Mouse (Mus musculus) liver, embryonic 11.5 days (tissue): ENCODE data around the gene Iqsec1. TPM values are rescaled to one million over a fixed set of nuclear protein-coding genes. Genes with fewer than 3 reads are reported as not detected.

Experiments
- ATAC-seq: fragments of 200-750 bp; cut with Nextera tagmentation; replicated peaks from 2 replicates; pipeline ENCODE4 v1.8.0; 2017; ENCODE audit warnings: moderate number of reproducible peaks, mild to moderate bottlenecking, moderate TSS enrichment, moderate library complexity; ENCODE audit not compliant: low FRiP score
- DNase-seq: peaks from one replicate; pipeline ENCODE4 v3.0.0-alpha.2; 2017; ENCODE audit warnings: low spot score
- H3K27ac ChIP-seq: fragments of 300-500 bp; sonication (generic); 2 replicates; pipeline ENCODE4 v1.5.1; 2014; ENCODE audit warnings: mild to moderate bottlenecking, low read depth, low read length, control low read depth
- H3K27me3 ChIP-seq: fragments of 300-500 bp; sonication (generic); replicated peaks from 2 replicates; pipeline ENCODE4 v1.6.1; 2014; ENCODE audit warnings: low read length, mixed read lengths; ENCODE audit not compliant: control insufficient read depth, insufficient read depth
- H3K36me3 ChIP-seq: fragments of 300-500 bp; sonication (generic); 2 replicates; pipeline ENCODE4 v1.6.1; 2014; ENCODE audit warnings: mild to moderate bottlenecking, low read length, moderate library complexity, mixed read lengths; ENCODE audit not compliant: control insufficient read depth, insufficient read depth
- H3K4me1 ChIP-seq: fragments of 300-500 bp; sonication (generic); replicated peaks from 2 replicates; pipeline ENCODE4 v1.6.1; 2014; ENCODE audit warnings: low read length, mixed read lengths; ENCODE audit not compliant: control insufficient read depth, insufficient read depth
- H3K4me2 ChIP-seq: fragments of 300-500 bp; sonication (generic); 2 replicates; pipeline ENCODE4 v1.6.1; 2014; ENCODE audit warnings: mild to moderate bottlenecking, control low read depth, moderate library complexity
- H3K4me3 ChIP-seq: fragments of 300-500 bp; sonication (generic); 2 replicates; pipeline ENCODE4 v1.5.1; 2014; ENCODE audit warnings: low read depth, low read length, control low read depth
- H3K9ac ChIP-seq: fragments of 300-500 bp; sonication (generic); 2 replicates; pipeline ENCODE4 v1.6.1; 2014; ENCODE audit warnings: low read depth, low read length, control low read depth
- H3K9me3 ChIP-seq: fragments of 300-500 bp; sonication (generic); 2 replicates; pipeline ENCODE4 v1.6.1; 2016; ENCODE audit warnings: low read length, inconsistent platforms, mixed read lengths; ENCODE audit not compliant: control insufficient read depth
- WGBS: fragments of 180-500 bp; shearing (Covaris S2); extraction: QIAGEN DNeasy Blood & Tissue Kit; methylation state at CpG from one replicate; pipeline ENCODE4 v1.1.7; 2014; 5-methylcytosine and 5-hydroxymethylcytosine counted together
- polyA plus RNA-seq: library from polyadenylated mRNA; unstranded; fragments of >200 nt; fragmentation: Nextera tagmentation; extraction: Ambion mirVana; gene quantifications from 2 replicates; pipeline ENCODE4 v1.2.1, GENCODE M21; 2014

Gene Iqsec1
- polyA plus RNA-seq, 1 experiment from 2014 or later = 9.1 TPM

DNA sequence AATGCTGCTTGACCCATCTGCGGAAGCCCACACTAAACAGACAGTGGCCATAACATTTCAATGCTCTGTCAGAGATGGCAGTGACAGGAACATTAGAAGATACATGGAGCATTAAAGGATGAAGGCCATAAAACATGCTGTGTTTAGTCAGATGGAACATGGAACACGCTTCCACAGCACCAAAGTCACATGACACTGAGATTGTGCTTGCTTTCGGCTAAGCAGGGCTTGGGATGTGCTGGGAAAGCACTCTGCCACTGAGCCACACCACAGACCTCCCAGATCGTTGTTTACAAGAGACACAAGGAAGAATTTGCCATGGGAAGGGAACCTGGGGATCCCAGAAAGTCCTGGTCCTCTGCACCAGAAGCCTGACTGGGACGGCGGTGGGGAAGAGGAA, 269.1 kb downstream of the Iqsec1 start:
- no peak overlapping the region for H3K27ac ChIP-seq
- no peaks in the 10 kb centered on the region for H3K27me3 ChIP-seq
- H3K4me3 ChIP-seq = no peak overlapping the region
- no peak overlapping the region for H3K9ac ChIP-seq
- WGBS = 82% methylated on average over 6 of the region's 6 CpGs
- H3K4me2 ChIP-seq = no peak overlapping the region
- peaks cover 13% of the 10 kb centered on the region for H3K4me1 ChIP-seq
- no peak for DNase-seq
- no peaks in the 10 kb centered on the region for H3K36me3 ChIP-seq
- no peaks in the 10 kb centered on the region for H3K9me3 ChIP-seq
- no peak for ATAC-seq

DNA sequence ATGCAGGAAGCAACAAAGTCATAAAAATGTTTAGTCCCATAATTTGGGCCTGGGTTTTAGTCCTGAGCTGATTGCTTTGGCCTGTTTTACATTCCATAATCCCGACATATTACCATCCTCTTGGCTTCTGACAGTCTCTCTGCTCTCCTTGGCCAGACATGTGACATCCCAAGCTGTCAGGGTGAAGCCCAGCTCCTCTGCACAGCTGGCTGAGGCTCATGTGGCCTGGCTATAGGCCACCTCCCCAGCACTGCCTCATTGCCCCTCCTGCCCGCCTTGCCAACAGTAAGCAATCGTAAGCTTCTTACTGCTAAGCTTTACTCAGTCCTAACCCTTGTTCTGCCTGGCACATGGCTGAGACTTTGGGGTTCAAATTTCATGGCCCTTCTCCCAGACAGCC, 270.0 kb downstream of the Iqsec1 start:
- Histone ChIP-seq H3K27me3 (no peaks in the 10 kb centered on the region), H3K27ac (no peak overlapping the region), H3K36me3 (no peaks in the 10 kb centered on the region), H3K9ac (no peak overlapping the region), H3K9me3 (no peaks in the 10 kb centered on the region), H3K4me1 (peaks cover 19% of the 10 kb centered on the region), H3K4me3 (no peak overlapping the region), H3K4me2 (no peak overlapping the region)
- DNase-seq (no peak), ATAC-seq (no peak)
- WGBS = 87% methylated on average over 3 of the region's 3 CpGs

DNA sequence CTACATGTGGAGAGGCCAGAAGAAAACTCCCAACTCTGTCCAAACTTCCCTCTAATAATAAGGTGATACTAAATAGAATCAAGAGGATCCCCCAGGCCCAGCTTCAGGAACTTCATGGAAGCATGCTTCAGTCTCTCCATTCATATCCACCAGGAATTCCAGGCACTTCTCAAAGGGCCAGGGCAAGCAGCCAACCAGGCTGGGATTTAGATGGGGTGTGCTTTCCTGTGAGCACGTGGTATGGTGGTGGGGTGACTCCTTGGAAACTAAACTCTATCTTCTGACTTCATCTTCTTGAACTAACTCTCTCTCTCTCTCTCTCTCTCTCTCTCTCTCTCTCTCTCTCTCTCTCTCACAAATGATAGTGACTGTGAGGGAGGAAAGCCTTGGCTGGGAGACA, 270.8 kb downstream of the Iqsec1 start:
- H3K27me3 ChIP-seq = no peaks in the 10 kb centered on the region
- no peak overlapping the region for H3K4me3 ChIP-seq
- ATAC-seq (no peak), DNase-seq (no peak)
- H3K9me3 ChIP-seq = no peaks in the 10 kb centered on the region
- H3K4me1 ChIP-seq = peaks cover 26% of the 10 kb centered on the region
- no peak overlapping the region for H3K4me2 ChIP-seq
- no peak overlapping the region for H3K9ac ChIP-seq
- H3K27ac ChIP-seq = no peak overlapping the region
- 77% methylated on average over 1 of the region's 1 CpGs for WGBS
- H3K36me3 ChIP-seq = no peaks in the 10 kb centered on the region

DNA sequence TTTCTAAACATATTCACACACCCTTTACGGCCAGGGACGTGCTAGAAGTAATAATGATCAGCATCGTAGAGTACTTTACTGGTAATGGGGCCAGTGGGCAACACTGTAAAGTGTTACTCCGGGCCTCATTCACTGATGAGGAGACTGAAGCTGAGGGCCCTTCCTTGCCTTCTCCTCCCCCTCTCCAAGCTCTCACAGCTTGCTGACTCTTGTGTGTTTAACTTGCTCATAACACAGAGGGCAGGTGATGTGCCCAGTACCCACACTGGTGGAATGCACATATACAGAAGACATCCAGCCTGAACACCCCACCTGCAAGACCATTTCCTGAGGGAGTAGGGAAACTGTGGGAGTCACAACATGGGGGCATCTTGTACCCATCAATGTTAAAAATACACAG, 271.6 kb downstream of the Iqsec1 start:
- Histone ChIP-seq H3K36me3 (no peaks in the 10 kb centered on the region), H3K4me3 (peak overlapping the region; percentile 79), H3K4me2 (peak overlapping the region; percentile 67), H3K27me3 (no peaks in the 10 kb centered on the region), H3K27ac (no peak overlapping the region), H3K4me1 (peaks cover 35% of the 10 kb centered on the region), H3K9me3 (no peaks in the 10 kb centered on the region), H3K9ac (no peak overlapping the region)
- DNase-seq (no peak), ATAC-seq (no peak)
- 40% methylated on average over 4 of the region's 4 CpGs for WGBS

DNA sequence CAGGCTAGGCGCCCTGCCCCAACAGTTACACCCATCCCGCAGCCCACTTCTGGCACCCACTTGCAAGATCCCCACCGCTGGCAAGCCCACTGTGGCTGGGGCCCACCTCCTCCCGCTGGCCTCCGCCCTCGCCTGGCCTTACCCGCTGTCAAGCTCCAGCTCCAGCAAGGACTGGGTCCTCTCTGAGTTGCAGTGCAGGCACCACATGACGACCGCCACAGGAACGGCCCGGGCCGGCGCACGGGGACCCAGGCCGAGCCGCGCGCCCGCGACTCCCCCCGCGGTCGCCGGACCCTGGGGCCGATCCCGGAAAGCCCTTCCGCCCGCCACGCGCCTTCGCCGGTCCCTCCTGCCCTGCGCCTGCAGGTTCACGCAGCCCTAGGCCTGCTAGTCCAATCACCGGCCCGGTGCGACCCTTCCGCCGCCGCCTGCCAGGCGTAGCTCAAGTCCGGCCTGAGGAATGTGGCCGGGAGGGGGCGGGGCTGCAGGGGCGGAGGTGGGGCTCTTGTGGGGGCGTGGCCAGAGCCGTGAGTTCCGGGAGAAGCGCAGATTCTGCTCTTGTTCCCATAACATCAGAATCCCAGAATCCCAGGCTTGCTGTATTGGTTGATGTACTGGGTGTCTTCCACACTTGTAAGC, 272.3 kb downstream of the Iqsec1 start:
- peak overlapping the region; percentile 79 for H3K4me3 ChIP-seq
- peak overlapping the region; percentile 70 for H3K27ac ChIP-seq
- peaks cover 42% of the 10 kb centered on the region for H3K4me1 ChIP-seq
- peak overlapping the region; percentile 80 for H3K9ac ChIP-seq
- no peaks in the 10 kb centered on the region for H3K9me3 ChIP-seq
- WGBS = under 1% methylated on average over 49 of the region's 49 CpGs
- H3K36me3 ChIP-seq = no peaks in the 10 kb centered on the region
- DNase-seq (peak; percentile 82), ATAC-seq (peak; percentile 82)
- H3K4me2 ChIP-seq = peak overlapping the region; percentile 67
- no peaks in the 10 kb centered on the region for H3K27me3 ChIP-seq

DNA sequence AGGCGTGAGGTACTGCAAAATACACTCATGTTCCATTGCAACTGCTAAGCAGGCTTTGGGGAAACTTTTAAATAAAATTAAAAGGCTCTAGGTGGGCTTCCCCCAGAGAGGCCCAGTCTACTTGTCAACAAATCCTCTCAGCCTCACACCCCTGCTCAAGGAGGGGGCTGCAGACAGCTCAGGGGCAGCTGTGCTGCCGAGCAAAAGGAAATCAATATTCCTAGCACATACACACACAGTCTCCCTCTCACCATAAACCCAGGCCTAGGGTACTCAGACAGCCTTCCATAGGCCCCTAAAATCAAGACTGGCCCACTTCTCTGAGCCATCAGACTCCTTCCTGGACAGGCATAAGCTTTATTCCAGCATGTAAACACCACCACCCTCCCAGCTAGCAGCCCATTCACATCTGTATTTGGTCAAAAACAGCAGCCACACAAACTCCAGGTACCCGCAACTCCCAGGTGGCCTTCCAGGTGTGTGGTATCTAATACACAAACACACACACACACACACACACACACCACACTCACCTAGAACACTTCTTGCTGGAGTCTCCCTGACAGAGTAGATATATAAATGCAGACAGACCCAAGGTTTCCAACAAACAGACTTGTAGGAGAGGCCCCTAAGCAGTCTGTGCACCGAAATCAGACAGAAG, 273.1 kb downstream of the Iqsec1 start:
- H3K36me3 ChIP-seq = no peaks in the 10 kb centered on the region
- H3K4me1 ChIP-seq = peaks cover 50% of the 10 kb centered on the region
- peak overlapping the region; percentile 80 for H3K9ac ChIP-seq
- peak overlapping the region; percentile 79 for H3K4me3 ChIP-seq
- ATAC-seq (peak; percentile 23), DNase-seq (no peak)
- H3K27ac ChIP-seq = peak overlapping the region; percentile 70
- H3K27me3 ChIP-seq = no peaks in the 10 kb centered on the region
- peak overlapping the region; percentile 67 for H3K4me2 ChIP-seq
- no peaks in the 10 kb centered on the region for H3K9me3 ChIP-seq
- 52% methylated on average over 4 of the region's 4 CpGs for WGBS

DNA sequence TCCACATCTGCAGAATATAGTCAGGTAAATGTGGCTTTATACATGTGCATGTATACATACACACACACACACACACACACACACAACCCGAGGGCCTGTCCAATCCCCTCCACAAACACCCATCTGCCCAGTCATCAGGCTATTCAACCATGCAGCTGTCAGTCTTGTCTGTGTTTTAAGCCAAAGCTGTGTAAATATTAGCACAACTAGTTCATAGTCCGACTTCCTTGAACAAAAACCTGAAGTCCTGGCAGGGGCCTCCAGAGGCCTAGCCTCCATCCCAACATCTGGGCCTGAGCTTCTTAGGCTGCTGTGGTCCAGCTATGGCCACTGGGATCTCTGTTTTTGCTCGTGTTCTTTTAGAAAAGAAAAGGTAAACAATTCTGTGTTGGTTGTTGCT, 274.8 kb downstream of the Iqsec1 start:
- ATAC-seq (no peak), DNase-seq (no peak)
- H3K4me1 ChIP-seq = peaks cover 61% of the 10 kb centered on the region
- no peaks in the 10 kb centered on the region for H3K27me3 ChIP-seq
- H3K36me3 ChIP-seq = no peaks in the 10 kb centered on the region
- no peak overlapping the region for H3K9ac ChIP-seq
- peak overlapping the region; percentile 45; the same call in 1 of the 2 replicates for H3K27ac ChIP-seq
- H3K4me3 ChIP-seq = no peak overlapping the region
- WGBS = 69% methylated on average over 3 of the region's 3 CpGs
- H3K9me3 ChIP-seq = no peaks in the 10 kb centered on the region
- H3K4me2 ChIP-seq = peak overlapping the region; percentile 22; the same call in 1 of the 2 replicates

DNA sequence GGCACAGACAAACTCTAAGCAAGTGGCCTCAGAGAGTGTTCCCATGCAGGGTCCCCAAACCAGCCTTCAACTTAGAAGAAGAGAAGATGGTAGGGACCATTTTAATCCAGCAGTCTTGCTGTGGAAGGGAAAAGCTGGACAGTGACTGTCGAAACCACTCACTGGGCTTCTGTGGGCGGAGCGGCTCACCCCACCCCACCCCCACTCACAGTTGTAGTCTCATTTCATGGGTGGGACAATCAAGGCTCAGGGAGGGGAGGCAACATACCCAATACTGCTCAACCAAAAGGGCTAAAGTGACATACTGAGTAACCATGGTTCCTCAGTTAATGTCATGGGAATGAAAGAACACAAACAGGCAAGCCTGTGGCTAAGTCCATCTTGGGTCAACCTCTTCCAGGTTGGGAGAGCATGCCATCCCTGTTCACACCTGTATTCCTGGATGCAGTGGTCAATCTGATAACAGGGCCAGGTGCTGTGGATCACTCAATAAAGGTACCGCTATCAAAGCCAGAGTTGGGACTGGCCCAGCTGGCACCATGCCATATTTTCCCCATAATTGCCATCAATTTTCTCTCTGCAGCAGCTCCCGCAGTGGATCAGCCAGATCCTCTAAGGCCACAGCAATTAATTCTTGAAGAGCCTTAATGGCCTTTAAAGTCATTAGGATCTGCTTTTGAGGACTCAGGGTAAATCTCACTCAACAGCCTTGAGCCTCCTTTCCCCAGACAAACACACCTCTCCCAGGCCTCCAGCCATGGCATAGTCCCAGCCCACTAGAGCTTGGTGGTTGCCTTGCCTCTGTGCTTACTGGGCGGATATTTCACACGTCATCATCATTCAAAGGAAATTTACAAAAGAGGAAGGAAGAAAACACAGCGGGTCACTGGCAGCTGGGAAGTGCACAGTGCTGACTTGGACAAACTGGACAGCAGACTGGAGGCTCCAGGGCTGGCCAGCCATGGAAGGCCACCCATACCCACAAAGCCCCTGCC, 275.7 kb downstream of the Iqsec1 start:
- 67% methylated on average over 8 of the region's 8 CpGs for WGBS
- H3K36me3 ChIP-seq = no peaks in the 10 kb centered on the region
- ATAC-seq (no peak), DNase-seq (no peak)
- no peak overlapping the region for H3K9ac ChIP-seq
- no peak overlapping the region for H3K4me3 ChIP-seq
- H3K4me2 ChIP-seq = peak overlapping the region; percentile 18; the same call in 1 of the 2 replicates
- no peaks in the 10 kb centered on the region for H3K9me3 ChIP-seq
- H3K4me1 ChIP-seq = peaks cover 64% of the 10 kb centered on the region
- H3K27ac ChIP-seq = peak overlapping the region; percentile 56
- no peaks in the 10 kb centered on the region for H3K27me3 ChIP-seq
